Mouse (Mus musculus) c-Kit-negative CD71-positive TER-119-positive erythroid progenitor cells, embryonic 14.5 days (primary cell): ENCODE results near the gene Kcnip1.

Source experiments
- DNase-seq: peaks from one replicate; pipeline ENCODE4 v3.0.0-alpha.2; 2013; ENCODE audit warnings: low read depth, low spot score

The Kcnip1 gene

DNA sequence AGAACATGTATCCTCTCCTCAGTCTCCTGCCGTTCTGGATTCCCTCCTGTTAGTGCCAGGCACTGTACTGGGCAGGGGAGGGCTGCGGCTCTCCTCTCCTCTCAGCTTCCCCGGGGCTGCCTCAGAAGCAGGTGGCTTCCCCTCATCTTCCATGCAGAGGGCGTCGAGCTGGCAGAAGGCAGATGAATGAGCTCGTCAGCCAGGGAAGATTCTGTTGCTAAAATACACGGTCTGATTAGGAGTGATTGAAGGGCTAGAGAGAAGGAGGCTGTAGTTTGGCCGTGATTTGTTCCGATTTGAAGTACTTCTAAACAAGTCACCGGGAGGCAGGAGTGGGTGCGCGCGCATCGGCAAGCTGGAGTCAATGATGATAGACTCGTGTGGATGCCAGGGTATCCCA lies 236.3 kb downstream of the Kcnip1 start:
- DNase-seq, result no peak

DNA sequence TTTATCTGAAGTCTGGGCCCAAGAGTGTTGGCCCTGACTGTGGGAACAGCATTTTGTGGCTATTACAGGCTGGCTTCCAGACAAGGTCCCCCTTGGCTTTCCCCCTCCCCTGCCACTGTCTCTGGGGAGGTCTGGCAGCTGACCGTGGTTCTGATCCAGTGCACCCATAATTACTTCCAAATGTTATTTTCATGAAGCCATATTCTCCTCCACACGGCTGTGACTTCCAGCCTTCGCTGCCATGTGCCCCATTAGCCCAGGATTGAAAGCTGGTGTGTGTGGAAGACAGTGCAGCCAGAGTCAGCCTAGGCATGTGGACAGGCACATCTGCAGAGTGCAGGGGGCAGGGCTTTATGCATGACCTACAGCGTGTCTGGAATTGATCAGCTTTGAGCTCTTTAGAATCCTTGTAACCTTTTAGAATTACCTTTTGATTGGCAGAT lies 240.5 kb downstream of the Kcnip1 start:
- no peak for DNase-seq

DNA sequence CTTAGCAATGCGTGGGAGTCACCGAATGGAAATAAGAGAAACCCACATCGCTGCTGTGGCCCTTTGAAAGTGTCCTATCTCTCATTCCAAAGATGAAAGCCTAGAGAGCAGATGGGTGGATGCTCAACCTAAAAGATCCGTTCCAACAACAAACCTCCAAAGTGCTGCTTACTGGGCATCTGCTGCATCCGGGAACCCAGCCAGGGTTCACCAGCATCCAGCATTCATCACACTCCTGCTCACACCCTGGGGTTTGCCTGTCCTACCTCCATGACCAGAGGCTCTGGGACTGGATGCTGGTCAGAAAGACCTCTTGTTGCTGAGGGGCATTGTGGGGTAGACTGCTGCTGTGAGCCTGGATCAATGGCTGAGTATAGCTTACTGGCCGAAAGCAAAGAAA lies 241.4 kb downstream of the Kcnip1 start:
- no peak for DNase-seq

GRCm38 (mm10) chr11:33749979-33750378 lies 243.0 kb downstream of the Kcnip1 start:
- no peak for DNase-seq

GRCm38 (mm10) chr11:33749408-33749807 lies 243.5 kb downstream of the Kcnip1 start:
- no peak for DNase-seq

DNA sequence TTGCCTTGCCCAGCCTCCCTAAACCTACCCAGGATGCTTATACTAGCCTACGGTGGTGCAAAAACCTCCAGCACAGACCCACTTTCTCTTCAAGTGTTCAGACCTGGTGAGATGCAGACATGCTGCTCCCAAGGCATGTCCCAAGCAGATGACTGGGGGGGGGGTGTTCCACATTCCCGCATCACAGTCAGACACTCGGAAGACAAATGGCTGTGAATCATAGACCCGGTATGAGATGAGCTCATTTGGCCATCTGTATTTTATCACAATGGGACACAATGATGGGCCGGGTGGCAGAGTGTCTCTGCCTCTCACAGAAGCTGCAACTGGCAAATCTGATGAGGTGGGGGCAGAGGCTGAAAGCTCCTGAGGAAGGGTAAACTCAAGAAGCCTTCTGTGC lies 244.2 kb downstream of the Kcnip1 start:
- DNase-seq, result no peak

DNA sequence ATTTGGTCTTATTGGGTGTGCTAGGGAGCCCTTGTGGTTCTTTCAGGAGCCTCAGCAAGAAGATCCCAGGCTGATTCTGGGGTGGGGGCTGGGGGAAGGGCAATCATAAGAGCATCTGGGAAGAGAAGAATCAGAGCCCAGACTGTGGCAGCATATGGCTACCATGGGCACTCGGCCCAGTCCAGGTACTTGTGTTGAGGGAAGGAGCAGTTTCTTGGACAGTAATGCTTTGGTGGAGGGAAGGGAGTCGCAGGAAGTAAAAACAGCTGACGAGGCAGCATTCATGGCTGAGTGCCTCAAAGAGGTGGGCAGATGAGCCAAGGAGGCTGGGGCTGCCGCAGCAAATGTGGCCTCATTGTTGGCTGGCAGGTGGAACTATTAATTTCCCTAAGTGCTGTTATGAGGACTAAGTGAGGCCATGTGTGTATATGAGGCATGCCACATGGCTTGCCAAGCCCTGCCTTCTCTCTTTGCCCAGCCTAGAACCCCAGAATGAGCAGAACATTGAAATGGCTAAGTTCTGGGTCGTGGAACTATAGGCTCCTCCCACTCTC lies 245.5 kb downstream of the Kcnip1 start:
- no peak for DNase-seq

DNA sequence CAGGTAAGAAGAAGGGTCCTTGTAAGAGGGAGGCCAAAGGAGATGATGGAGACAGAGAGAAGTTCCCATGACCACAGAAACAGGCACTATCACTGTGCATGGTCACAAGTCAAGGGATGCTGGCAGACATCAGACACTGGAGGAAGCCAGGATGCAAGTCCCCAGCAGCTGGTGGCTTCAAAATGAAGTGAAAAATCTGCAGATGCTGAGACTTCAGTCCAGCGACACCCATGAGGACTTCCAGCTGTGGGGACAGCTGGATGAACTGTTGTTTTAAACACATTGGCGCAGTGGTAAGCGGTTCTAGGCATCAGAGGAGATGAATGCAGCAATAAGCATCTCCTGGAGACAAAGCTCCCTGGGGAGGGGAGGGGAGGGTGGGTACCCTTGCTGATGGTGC lies 246.6 kb downstream of the Kcnip1 start:
- DNase-seq, result no peak

DNA sequence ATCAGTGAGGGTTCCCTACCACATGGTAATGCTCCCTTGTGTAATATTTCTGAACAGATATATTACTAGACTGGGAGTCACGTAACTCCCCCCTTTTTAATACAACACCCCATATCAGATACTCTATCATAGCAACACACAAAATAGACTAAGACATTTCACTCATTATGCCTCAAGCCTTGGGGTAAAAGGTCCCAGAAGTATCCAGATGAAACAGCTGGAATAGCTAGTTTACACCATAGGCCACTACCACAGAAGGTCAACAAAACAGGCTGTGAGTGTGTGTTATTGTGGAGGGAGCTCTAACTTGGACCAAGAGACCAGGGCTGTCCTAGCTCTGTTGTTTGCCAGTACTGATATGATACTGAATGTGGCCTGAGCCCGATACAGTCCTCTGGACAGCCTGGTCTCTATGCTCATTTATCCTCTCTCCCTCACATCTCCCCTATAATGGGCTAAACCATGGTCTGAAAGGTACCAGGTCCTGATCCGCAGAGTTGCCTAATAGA lies 247.1 kb downstream of the Kcnip1 start:
- DNase-seq, result no peak

DNA sequence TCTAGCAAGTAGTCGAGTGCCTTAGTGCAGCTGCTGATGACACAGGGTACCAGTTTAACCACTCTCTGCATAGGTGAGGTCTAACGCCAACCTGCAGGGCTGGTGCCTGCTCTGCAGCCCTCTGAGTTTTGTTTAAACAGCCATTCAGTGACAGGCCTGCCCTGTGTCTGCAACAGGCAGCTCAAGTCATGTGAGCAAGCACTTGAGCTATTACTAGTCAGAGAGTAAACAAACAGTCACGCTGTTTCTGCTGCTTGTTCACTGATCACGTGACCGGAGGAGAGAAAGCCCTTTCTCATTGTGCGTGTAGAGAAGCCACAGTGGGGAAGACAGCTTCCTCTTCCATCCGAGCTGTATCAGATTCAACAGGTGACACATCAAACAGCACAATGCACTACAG lies 248.5 kb downstream of the Kcnip1 start:
- no peak for DNase-seq

DNA sequence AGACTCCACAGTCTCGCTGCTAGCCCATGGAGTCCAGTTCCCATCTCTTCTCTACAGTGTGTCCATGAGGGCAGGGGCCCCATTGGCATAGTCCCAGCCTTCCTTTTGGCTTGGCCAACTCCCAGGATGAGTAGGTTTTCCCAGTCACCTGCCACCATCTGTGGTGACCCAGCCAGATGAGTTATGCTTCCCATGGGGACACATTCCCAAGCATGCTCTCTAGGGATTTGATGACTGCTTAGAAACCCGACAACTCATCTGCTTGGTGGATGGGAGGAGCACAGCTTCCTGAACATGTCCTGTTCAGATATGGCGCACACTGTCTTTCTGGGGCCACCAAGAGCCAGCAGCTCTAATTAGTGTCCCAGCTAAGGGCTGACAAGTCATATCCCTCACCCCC lies 252.8 kb downstream of the Kcnip1 start:
- no peak for DNase-seq

DNA sequence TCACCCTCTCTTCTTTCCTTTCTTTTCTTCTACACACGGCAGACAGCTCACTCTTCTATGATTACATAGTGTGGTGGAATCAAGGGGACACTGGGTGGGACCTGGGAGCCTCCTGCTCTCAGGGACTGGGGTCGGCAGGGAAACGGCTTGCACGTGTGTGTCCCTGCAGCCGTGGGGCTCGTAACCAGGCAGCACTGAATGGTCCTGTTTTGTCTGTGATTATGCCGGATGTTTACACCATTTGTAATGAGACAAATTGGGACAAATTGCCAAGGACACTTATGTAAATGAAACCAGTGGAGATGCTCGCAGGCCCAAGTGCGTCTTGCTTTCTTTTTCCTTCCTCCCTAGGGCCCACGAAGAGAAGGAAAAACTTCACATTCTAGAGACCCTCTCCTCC lies 256.5 kb downstream of the Kcnip1 start:
- DNase-seq, result no peak

- no peak for DNase-seq
These were observed 259.7 kb downstream of the Kcnip1 start for GRCm38 (mm10) chr11:33733269-33733668.

- DNase-seq, result no peak
These were observed 260.6 kb downstream of the Kcnip1 start for GRCm38 (mm10) chr11:33732358-33732757.

- DNase-seq, result peak; percentile 15
These were observed 271.7 kb downstream of the Kcnip1 start for GRCm38 (mm10) chr11:33721297-33721696.

DNA sequence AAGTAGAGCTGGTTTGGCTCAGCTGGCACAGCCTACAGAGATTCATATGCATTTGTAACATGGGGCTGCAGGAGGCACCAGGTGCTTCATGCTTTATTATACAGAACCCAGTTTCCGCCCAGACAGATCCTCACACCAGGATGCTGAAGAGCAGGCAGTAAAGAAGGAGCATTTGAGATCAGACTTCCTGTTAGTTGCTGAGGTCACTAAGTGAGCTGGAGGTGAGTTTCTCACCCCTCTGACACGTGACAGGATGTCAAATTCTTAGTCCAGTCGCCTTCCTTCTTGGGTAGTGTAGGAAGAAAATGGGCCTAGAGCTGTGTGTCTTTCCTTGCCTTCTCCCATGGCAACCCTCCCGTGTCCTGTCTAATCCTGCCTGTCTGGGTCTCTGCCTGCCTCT lies 286.2 kb downstream of the Kcnip1 start:
- no peak for DNase-seq

DNA sequence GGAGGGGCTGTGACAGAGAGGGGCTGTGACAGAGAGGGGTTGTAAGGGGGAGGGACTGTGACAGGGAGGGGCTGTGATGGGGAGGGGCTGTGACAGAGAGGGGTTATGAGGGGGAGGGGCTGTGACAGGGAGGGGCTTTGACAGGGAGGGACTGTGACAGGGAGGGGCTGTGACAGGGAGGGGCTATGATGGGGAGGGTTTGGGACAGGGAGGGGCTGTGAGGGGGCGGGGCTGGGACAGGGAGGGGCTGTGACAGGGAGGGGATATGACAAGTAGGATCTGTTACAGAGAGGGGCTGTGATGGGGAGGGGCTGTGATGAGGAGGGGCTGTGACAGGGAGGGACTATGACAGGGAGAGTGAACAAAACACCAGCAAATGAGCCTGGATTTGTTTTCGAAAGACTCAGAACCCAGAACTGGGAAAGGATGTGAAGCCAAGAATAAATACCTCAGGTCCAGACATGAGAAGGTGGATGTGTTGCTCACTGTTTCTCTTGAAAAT lies 290.9 kb downstream of the Kcnip1 start:
- no peak for DNase-seq

DNA sequence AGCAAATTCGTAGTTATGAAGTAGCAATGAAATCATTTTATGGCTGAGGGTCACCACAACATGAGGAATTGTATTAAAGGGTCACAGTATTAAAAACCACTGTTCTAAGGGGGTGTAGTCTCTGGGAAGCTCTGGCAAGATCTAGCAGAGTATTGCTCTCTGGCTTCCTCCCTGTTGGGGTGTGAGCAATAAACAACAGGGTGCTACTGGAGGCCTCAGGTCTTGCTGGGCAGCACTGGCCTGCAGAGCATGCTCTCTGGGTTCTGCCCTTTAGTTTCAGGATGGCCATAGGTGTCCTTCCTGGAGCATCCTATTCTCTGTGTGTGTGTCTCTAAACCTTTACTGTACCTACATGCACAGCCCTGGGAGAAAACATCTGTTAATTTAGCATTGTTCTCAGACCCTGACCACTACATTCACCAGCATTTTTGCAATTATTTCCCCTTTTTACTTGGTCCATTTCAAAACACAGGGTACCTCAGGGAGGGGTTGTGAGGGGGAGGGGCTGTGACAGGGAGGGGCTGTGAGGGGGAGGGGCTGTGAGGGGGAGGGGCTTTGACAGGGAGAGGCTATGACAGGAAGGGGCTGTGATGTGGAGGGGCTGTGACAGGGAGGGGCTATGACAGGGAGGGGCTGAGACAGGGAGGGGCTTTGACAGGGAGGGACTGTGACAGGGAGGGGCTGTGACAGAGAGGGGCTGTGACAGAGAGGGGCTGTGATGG lies 291.6 kb downstream of the Kcnip1 start:
- no peak for DNase-seq

DNA sequence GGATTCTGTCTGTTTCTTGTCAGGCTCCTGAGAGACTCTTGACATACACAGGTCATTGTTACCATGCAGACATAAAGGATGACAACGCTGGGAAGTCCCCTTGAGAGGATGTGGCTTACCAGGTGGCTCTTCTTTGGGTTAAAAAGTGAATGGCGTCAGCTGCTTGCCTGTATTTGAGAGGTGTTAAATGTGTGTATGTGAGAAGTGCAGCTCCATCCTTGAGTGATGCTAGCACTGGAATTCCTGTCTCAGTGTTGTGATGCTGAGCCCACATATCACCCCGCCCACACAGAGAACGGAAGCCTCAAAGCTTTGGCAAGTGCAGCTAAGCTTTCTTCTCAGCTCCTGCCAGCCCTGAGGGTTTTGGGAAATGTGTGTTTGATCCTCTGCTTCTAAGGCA lies 292.2 kb downstream of the Kcnip1 start:
- no peak for DNase-seq

DNA sequence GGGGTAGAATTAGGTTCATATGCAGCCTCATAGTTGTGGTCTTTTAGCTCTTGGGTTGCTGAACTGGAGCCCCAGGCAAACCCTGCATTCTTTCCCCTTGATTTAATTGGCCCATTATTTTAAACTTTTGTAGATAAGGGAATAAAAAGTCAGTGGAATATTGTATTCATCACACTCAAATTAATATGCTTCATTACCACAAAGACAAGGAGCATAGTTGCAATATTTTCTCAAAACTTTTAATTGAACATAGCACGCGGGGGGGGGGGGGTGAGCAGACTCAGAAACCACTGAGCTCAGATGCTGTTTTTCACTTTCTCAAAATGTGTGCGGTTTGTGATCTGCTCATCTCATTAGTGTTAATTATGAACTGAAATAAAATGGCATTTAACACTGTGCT lies 302.8 kb downstream of the Kcnip1 start:
- no peak for DNase-seq

GRCm38 (mm10) chr11:33685904-33686303 lies 307.0 kb downstream of the Kcnip1 start:
- no peak for DNase-seq

- no peak for DNase-seq
These were observed 312.8 kb downstream of the Kcnip1 start for GRCm38 (mm10) chr11:33680151-33680550.
